Mouse (Mus musculus) cortical plate, adult 2 months (tissue): Measurements from ENCODE around the gene Celsr3.

Experiments used
- CTCF ChIP-seq: fragments of 200-500 bp; IDR thresholded peaks from 2 replicates; pipeline ENCODE4 v1.5.1; 2011; ENCODE audit warnings: mild to moderate bottlenecking, control low read depth, low read length; ENCODE audit not compliant: insufficient read depth; ENCODE audit errors: extremely low read depth
- POLR2A ChIP-seq: fragments of 200-500 bp; IDR thresholded peaks from 2 replicates; pipeline ENCODE4 v1.6.1; 2011; ENCODE audit warnings: mild to moderate bottlenecking, low read length, control low read depth; ENCODE audit not compliant: insufficient read depth; ENCODE audit errors: extremely low read depth

GRCm38 (mm10) chr9:108806379-108806778 lies 19.7 kb upstream of the Celsr3 start:
- no peak for TF ChIP-seq CTCF
- no peak for TF ChIP-seq POLR2A
